Mouse (Mus musculus): ENCODE measurements at regions not wholly inside any gene's neighbourhood (a gene's known extent, or its start where the extent isn't known, plus 50 kb on each side); places are given as distances from the start of the nearest gene placed in this dataset.

DNA sequence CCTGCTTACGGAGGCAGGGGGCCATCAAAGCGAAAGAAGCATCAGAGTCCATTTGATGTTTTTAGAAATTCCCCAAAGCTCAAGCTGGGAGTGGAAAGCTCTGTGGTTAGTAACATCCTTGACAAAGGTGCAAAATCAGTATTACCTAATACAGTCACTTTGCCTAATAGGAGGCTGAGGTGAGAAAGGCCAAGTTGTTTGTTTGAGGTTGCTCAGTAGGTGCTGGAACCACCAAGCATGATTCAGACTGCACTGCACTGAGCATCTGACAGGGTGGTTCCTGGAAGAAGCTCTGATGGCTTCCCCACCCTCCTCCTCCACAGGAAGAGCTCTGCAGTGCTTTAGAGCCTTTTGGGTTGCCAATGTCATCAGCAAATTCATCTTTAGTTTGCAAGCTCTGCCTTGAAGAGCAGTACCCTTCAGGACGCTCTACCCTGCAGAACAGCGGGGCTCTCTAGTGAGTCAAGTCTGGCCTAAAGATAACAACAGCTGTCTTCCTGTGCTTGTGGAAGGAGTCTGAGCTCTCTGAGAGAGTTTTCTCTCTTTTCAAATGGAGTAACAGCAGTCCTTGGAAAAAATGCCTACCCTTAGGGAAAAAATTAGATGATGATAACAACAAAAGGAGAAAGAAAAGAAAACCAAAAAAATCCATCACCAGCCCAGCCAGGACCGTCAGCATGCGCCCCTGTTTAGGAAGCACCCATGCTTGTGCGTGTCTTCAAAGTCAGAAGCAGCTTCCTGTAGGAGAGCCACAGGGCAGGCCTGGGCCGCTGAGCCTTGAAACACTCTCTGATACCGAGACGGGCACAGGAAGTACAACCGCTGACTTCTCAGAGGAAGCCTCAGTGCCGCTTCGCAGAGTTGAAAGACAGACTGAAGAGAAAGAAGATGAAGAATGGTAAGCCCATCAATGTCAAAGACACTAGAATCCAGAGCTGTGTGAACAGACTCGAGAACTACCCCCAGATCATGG is 75.6 kb upstream of the Sp4 start:
- ATAC-seq (ENCODE audit: low FRiP score): no peak

DNA sequence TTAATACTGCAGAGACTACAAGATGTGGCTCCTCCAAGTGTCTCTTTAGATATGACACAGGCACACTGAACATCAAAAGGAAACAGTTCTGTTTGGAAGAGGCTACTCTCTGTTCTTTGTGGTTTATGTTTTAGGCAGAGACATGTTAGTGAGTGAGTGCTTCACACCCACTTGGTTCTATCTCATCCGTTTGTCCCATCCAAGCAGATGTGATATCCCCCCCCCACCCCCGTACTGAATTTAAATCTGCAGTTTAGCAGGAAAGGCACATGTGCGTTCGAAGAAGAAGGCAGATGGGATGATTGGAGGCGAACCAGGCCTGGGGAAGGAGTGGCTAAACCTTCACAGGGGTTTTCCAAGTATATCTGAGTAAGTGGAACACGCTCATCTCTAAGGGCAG is 72.0 kb upstream of the Sp4 start:
- Histone ChIP-seq H3K4me2 (no peak overlapping the region), H3K9me3 (no peaks in the 10 kb centered on the region), H3K27ac (no peak overlapping the region), H3K27me3 (no peaks in the 10 kb centered on the region), H3K4me1 (replicated peaks) (no peaks in the 10 kb centered on the region), H3K36me3 (no peaks in the 10 kb centered on the region), H3K4me3 (no peak overlapping the region), H3K9ac (no peak overlapping the region)
- 88% methylated on average over 6 of the region's 6 CpGs for WGBS
- ATAC-seq (ENCODE audit: low FRiP score): no peak

More for the DNA sequence above, 75.6 kb upstream of the Sp4 start:
- no peaks in the 10 kb centered on the region for H3K36me3 ChIP-seq
- H3K9ac ChIP-seq: no peak overlapping the region
- H3K4me1 ChIP-seq (replicated peaks): no peaks in the 10 kb centered on the region
- no peak overlapping the region for H3K4me2 ChIP-seq
- H3K27ac ChIP-seq: no peak overlapping the region
- H3K4me3 ChIP-seq: no peak overlapping the region
- no peaks in the 10 kb centered on the region for H3K27me3 ChIP-seq
- WGBS: 77% methylated on average over 14 of the region's 14 CpGs
- no peaks in the 10 kb centered on the region for H3K9me3 ChIP-seq

DNA sequence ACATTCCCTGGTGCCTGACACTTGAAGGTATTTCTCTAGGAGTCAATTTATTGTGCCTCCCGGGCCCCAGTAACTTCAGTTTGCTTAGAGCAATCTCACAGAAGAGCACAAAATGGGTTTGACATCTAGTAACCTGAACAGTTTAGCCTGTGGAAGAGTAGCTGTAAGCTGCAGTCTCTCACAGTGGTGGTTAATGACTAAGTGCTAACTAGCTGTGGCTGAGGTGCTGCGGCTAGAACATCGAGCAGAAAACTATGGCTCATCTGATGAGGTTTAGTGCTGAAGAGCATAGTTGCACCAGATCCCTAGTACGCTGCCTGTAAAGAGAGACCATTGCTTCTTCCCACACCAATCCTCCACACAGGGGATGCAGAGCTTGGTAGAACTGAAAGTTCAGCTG is 70.7 kb upstream of the Sp4 start:
- 96% methylated on average over 4 of the region's 4 CpGs for WGBS
- no peaks in the 10 kb centered on the region for H3K27me3 ChIP-seq
- no peaks in the 10 kb centered on the region for H3K4me1 ChIP-seq (replicated peaks)
- H3K4me3 ChIP-seq: no peak overlapping the region
- H3K9me3 ChIP-seq: no peaks in the 10 kb centered on the region
- ATAC-seq (ENCODE audit: low FRiP score): no peak
- no peak overlapping the region for H3K9ac ChIP-seq
- no peak overlapping the region for H3K27ac ChIP-seq
- no peak overlapping the region for H3K4me2 ChIP-seq
- H3K36me3 ChIP-seq: no peaks in the 10 kb centered on the region

DNA sequence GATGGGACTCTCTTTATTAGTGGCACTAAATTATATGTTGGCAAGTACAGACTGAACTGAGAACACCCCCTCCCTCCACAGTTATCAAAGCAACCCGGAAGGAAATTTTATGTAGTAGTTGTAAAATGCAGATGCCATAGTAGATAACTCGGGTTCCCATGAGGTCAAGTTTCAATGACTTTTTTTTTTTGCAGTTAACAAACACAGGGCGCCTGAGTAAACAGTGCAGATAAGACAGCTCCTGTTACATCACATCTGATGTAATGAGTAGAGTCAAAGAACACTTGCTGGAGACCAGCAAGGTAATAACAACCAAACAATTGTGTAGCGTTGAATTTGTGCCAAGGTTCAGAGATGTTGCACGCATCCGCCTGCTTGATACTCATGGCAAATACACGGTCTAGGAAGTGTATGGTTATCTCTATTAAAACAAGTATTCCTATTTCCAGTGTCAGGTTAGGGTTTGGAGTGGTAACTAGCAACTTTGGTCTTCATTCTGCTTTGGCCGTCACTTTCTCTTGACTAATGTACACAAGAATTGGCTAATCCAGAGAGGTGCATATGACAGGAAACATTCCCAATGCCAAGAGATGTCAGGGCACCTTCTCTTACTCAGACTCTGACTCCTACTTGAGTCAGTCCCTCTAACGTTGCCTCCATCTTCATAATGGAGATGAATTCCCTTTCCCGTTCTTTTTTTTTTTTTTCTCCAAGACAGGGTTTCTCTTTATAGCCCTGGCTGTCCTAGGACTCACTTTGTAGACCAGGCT is 66.3 kb upstream of the Sp4 start:
- no peaks in the 10 kb centered on the region for H3K9me3 ChIP-seq
- no peak overlapping the region for H3K4me3 ChIP-seq
- H3K9ac ChIP-seq: no peak overlapping the region
- no peak for ATAC-seq (ENCODE audit: low FRiP score)
- H3K4me1 ChIP-seq (replicated peaks): no peaks in the 10 kb centered on the region
- 87% methylated on average over 10 of the region's 10 CpGs for WGBS
- no peak overlapping the region for H3K27ac ChIP-seq
- no peak overlapping the region for H3K4me2 ChIP-seq
- no peaks in the 10 kb centered on the region for H3K27me3 ChIP-seq
- H3K36me3 ChIP-seq: no peaks in the 10 kb centered on the region

DNA sequence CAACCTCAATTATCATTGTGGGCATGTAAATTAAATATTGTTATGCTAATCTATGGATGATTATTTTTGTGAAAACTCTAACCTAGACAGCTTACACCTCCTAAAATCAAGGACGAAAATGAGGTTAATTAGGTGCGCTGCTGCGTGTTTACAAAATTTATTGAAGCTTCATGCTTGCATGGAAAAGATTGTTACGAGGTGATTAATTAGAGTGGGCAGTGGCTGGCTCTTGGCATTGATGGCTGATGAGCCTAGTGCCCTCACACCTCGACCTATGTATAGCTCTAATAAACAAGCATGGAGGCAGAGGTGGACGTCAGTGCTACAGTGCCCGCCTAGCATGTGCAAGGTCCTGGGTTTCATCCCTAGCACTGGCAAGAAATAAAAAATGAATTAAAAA is 51.6 kb upstream of the Sp4 start:
- WGBS: 78% methylated on average over 7 of the region's 7 CpGs

DNA sequence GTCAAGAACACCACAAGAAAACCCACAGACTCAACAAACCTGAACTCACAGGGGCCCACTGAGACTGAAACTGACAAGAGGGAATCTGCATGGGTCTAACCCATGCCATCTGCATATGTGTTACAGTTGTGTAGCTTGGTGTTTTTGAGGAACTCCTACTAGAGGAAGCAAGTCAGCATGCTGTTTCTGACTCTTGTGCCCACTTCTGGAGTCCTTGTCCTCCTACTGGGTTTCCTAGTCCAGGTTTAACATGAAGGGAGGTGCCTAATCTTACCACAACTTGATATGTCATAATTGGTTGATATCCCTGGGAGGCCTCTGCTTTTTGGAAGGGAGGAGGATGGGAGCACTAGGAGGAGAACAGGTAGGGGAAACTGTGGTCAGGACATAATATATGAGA is 50.2 kb upstream of the Sp4 start:
- no peak for ATAC-seq (ENCODE audit: low FRiP score)
- H3K27ac ChIP-seq: no peak overlapping the region

More for the DNA sequence above, 51.6 kb upstream of the Sp4 start:
- no peaks in the 10 kb centered on the region for H3K27me3 ChIP-seq
- ATAC-seq (ENCODE audit: low FRiP score): no peak
- no peaks in the 10 kb centered on the region for H3K4me1 ChIP-seq (replicated peaks)
- H3K4me2 ChIP-seq: no peak overlapping the region
- no peaks in the 10 kb centered on the region for H3K9me3 ChIP-seq
- H3K4me3 ChIP-seq: no peak overlapping the region
- no peaks in the 10 kb centered on the region for H3K36me3 ChIP-seq
- no peak overlapping the region for H3K9ac ChIP-seq
- H3K27ac ChIP-seq: no peak overlapping the region

More for the DNA sequence above, 50.2 kb upstream of the Sp4 start:
- H3K9ac ChIP-seq: no peak overlapping the region
- no peaks in the 10 kb centered on the region for H3K9me3 ChIP-seq
- H3K4me1 ChIP-seq (replicated peaks): no peaks in the 10 kb centered on the region
- no peak overlapping the region for H3K4me3 ChIP-seq
- no peaks in the 10 kb centered on the region for H3K27me3 ChIP-seq
- H3K4me2 ChIP-seq: no peak overlapping the region
- no peaks in the 10 kb centered on the region for H3K36me3 ChIP-seq

All from hindbrain, embryonic 13.5 days (tissue).